Mouse (Mus musculus) cerebellum, adult 9-11 months (tissue): ENCODE data around the gene Nsmce3.
A peak's percentile ranks its signal among the peaks of the same experiment; 100 is the strongest.

Experiments
- DNase-seq: peaks from one replicate; pipeline ENCODE4 v3.0.0; 2022

Gene Nsmce3

DNA sequence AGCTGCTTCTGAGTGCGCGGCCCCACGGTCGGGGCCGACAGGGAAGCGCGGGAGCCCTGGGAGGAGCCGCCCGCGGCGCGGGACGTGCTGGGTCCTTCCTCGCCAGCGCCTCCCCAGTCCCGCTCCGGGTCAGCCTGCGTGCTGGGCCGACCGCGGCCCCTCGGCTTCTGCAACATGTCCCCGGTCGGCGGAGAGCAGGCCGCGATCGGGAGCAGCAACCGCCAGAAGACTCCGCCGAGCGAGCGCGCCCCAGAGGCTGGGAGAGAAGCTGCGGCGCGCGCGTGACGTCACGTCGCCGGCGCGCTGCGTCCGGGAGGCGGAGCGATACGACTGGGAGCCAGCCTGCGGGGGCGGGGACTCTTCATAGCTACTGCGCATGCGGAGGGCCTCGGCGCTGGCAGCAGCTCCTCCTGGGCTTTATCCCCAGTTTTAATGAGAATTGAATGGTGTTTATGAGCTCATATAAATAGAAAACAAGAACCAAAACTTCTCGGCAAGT is at the start of gene Nsmce3:
Gene Nsmce3, minus strand, starts transcription at position 255 of the 499 bp plus-strand sequence.
- DNase-seq = peak; percentile 96

- no peak for DNase-seq
Observed at GRCm38 (mm10) chr7:64921189-64921588, 48.4 kb upstream of the Nsmce3 start.

- DNase-seq = no peak
Observed at GRCm38 (mm10) chr7:64920735-64921134, 47.9 kb upstream of the Nsmce3 start.

DNA sequence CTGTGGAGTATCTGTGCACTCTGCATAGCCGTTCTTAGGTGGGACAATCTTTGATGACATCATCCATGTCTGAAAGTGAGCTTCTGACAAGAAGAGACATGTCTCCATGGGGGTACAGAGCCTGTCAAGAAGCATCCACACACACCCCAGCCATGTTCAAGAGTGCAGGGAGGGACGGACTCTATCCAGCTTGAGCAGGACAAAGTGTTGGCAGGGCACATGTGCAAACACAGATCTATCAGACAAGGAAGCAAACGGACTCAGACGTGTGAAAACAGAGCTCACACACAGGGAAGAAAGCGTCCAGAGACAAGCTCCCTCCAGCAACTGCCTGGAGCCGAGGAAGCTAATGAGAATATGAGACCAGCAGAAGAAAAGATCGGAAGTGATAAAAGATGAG is 43.9 kb upstream of the Nsmce3 start:
- no peak for DNase-seq

DNA sequence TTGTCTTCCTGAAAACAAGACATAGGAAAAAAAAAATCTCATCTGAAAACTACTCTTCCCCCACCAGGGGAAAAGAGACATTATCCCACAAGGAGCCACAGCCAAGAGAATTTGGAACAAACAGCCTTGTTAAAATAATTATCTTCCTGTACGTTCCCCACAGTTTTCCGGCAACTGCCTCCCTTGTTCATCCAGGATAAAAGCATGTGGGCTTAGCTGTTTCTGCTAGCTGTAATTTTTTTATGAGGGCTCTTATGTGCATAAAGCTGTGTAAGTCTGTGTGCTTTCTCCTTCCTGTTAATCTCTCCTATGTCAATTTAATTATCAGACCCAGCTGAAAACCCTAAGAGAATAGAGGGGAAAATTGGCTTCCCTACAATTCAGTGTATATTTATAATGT is 42.3 kb upstream of the Nsmce3 start:
- no peak for DNase-seq

DNA sequence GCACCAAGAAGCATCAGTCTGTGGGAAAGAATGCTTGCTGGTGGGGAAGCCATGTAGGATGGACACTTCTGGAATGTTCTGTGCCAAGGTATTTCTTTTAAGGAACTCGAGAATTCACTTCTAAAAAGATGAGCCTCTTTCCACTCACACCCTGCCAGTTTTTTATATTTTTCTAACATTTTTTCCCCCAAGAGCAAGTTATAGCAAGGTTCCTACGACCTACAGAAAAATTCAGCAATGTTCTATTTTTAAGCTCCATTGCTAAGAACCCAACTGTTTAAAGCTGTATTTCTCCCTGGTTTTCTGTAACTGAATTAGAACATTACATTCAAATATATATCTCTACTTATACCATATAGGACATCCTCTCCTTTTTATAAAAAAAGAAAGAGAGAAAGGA is 39.1 kb upstream of the Nsmce3 start:
- no peak for DNase-seq

DNA sequence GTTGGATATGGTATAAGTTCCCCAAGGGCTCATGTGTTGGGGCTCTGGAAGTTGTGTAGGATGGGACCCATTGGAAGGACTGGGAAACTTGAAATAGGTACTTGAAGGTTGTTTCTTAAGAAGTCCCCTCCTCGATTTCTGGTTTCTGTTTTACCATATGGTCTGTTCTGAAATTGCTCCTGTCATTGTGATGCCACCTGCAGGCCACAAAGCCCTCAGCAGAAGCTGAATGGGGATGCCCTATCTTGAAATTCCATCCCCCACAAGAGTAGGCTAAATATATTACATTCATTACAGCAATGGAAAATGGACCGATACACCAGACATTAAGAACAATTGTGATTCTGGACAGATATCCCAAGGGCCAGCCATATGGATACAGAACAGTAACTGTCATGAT is 37.4 kb upstream of the Nsmce3 start:
- DNase-seq = no peak

- no peak for DNase-seq
Observed at GRCm38 (mm10) chr7:64906955-64907354, 34.2 kb upstream of the Nsmce3 start.

GRCm38 (mm10) chr7:64905506-64905905 is 32.7 kb upstream of the Nsmce3 start:
- no peak for DNase-seq

DNA sequence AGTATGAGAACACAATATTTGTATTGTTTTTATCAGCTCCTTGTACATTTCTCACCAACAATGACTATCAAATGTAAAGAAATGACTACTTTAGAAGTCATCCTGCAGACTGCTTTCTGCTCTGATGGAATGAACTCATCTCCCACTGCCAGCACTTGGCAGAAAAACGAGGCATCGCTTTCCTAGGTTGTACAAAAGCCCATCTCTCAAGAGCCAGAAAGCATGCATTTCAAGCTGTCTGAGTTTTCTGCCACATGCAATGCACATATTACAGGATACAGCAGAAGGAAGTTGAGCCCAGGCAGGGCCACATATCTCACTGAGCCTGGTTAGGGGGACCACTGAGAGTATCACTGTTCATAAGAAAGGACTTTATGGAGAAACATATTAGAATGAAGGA is 27.5 kb upstream of the Nsmce3 start:
- DNase-seq = no peak

- DNase-seq = no peak
Observed at GRCm38 (mm10) chr7:64896587-64896986, 23.8 kb upstream of the Nsmce3 start.

- no peak for DNase-seq
Observed at GRCm38 (mm10) chr7:64895685-64896101, 22.9 kb upstream of the Nsmce3 start.

GRCm38 (mm10) chr7:64891139-64891538 is 18.3 kb upstream of the Nsmce3 start:
- DNase-seq = no peak

GRCm38 (mm10) chr7:64889919-64890318 is 17.1 kb upstream of the Nsmce3 start:
- DNase-seq = no peak

DNA sequence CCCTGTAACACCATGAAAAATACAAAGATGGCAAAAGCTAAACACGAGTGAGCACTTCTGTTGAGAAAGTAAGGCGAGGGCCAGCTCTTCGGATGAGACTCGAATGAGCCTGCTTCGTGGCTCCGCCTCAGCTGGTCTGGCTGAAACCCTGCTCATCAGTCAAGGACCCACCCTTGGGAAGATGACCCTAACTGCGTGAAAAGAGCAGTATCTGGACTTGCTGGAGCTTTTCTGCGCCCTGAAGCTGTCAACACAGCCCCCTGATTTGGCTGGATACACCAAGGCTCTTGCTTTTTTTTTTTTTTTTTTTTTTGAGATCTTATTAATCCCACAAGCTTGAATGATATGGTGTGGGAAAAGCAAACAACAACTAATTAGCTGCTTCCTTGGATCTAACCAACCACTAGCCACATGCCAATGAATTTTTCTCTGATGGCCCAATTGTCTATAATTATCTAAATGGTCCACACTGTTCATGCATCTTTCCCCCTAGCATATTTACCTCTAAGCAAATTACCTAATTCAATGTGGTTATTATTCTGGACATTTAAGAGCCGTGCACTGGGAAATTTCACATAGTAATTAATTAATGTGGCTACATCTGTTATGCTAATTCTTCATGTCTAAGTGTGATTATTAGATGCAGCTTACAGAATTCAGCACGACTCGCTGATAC is 11.5 kb upstream of the Nsmce3 start:
- no peak for DNase-seq

- DNase-seq = no peak
Observed at GRCm38 (mm10) chr7:64882243-64882642, 9.4 kb upstream of the Nsmce3 start.

DNA sequence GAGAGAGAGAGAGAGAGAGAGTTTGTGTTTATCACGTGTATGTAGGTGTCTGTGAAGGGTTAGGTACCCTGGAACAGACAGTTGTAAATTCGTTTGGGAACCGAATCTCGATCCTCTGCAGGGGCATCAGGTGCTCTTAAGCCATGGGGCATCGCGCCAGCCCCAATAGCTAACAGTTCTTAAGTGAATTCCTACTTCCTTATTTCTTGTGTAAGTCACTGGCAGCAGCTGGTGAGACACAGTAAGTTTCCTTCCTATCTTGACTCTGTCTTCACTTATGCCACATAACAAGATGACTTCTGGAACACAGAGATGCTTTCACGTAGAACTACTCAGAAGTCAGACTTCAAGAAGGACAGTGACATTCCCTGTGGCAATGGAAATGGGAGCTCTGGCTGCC is 8.6 kb upstream of the Nsmce3 start:
- no peak for DNase-seq

DNA sequence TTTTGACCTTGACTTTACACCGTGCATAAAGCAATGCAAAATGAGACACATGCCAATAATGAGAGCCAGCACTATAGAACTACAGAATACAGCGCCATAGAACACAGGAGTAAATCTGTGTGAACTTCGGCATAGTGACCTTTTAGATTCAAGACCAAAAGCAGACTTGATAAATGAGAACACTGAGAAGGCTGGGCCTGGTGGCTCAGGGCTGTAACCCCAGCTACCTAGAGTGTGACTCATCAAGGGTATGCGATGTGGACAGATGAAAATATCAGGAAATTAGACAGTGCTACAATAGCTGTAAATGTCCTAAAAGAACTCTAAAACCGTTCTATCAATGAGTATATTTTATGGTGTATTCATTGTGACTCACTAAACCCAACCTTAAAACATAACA is 7.6 kb upstream of the Nsmce3 start:
- DNase-seq = no peak

- DNase-seq = no peak
Observed at GRCm38 (mm10) chr7:64874941-64875340, 2.1 kb upstream of the Nsmce3 start.

DNA sequence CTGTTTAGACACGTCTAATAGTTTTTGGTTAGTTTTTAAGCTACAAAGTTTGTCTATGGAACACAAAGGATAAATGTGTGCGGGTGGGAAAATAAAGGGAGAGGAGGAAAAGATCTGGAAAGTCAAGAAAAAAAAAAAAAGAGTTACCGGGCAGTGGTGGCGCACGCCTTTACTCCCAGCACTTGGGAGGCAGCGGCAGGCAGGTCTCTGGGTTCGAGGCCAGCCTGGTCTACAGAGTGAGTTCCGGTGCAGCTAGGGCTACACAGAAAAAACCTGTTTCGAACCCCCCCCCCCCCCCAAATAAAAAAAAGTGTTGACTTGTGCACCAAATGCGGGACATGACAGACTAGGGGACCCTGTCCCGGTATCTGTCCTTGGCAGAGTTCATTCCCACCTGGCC is 469 bp upstream of the Nsmce3 start:
- DNase-seq = no peak

GRCm38 (mm10) chr7:64871987-64872742 is 632 bp downstream of the Nsmce3 start:
- DNase-seq = no peak

- DNase-seq = no peak
Observed at GRCm38 (mm10) chr7:64869549-64870065, 3.2 kb downstream of the Nsmce3 start.

- DNase-seq = no peak
Observed at GRCm38 (mm10) chr7:64863538-64863937, 9.3 kb downstream of the Nsmce3 start.

- no peak for DNase-seq
Observed at GRCm38 (mm10) chr7:64862978-64863377, 9.8 kb downstream of the Nsmce3 start.
